Mouse (Mus musculus) adrenal gland, adult 2 months (tissue): ENCODE measurements around the gene Cox20. TPM values are rescaled to one million over a fixed set of nuclear protein-coding genes. Genes with fewer than 3 reads are reported as not detected.

ENCODE experiments used
- DNase-seq: peaks from one replicate; pipeline ENCODE4 v3.0.0; 2021
- microRNA-seq, 2 experiments: library from miRNA; unstranded; fragments of <30 nt; microRNA quantifications; one replicate each; pipeline ENCODE4 v1.2.0; 2021
- polyA plus RNA-seq: library from polyadenylated mRNA; depleted of rRNA; stranded (reverse); fragments of >200 nt; gene quantifications from 2 replicates; pipeline ENCODE4 v1.2.3, GENCODE M21; 2012; rRNA removed
- total RNA-seq, 2 experiments: library from RNA; stranded (reverse); gene quantifications; 2 replicates each; pipeline ENCODE4 v1.2.3; 2021

The Cox20 gene
- total and polyA plus RNA-seq, 3 experiments: 4.1 to 132 (median 95.5) TPM

DNA sequence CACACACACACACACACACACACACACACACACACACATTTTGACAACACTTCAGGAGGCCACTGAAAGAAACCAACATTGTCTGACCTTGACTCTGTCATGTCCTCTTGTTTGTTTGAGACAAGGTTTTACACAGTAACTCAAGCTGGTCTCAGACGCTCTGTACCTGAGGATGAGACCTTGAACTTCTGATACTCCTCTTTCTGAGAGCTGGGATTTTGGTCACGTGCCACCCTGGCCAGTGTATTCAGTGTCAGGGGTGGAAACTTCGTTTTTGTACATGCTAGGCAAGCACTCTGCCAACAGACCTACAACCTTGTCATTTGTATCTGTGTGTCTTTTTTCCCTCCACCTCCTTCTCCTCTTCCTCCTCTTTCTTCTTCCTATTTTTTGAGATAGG lies 35.6 kb downstream of the Cox20 start:
- peak; percentile 38 for DNase-seq

DNA sequence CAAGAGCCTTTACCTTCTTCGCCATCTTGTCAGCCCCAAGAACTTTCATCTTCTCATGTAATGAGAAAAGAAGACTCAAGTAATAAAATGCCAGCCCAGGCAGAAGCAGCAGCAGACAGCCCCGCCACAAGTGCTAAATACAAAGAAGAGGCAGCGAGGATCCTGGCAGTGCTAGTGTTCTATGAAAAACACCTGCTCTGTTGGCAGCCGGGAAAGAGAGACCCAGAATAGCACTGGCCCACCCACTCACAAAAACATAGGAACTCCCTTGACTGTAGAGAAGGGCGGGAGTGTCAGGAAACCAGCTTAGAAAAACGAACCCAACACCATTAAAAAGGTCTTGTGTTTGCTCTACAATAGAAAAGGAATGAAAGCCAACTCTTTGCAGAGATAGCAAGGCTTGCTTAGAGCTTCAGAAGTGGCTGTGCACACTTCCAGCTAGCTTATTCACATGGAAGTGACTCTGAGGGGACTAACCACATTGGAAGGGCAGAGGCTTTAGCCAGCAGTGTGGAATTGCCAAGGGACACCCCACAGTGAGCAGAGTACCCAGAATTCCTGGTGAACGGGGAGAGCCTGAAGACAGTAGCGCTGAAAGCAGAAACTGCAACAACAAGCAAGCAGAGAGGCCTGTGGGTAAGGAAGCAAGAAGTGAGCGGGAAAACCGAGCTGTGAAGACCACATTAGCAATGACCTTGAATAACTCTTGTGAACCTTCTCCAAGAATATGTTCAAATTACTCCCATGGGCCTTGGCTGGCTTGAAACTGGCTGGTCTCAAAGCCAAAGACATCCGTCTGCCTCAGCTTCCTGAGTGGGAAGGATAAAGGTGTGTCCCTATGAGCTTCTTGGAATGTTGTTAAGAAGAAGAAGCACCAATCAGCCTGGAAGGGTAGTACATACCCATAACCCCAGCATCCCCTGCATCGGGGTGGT lies 39.1 kb downstream of the Cox20 start:
- no peak for DNase-seq

DNA sequence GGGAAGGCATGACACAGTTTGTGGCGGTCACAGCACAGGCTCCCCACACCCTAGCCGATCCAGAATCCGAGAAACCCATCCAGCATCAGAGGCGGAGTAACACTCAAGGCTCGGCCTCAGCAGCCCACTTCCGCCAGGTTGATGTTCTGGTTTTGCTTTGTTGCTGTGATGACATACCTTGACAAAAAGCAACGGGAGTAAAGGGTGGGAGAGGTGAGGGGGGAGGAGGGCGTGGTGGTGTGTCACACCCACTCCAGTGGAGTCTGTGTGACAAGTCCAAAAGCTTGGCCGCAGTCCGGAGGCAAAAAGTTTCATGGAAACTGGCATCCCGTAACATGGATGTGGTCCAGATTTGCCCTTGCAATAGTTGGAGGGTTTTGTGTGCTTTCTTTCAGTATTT lies 41.3 kb downstream of the Cox20 start:
- DNase-seq: no peak

DNA sequence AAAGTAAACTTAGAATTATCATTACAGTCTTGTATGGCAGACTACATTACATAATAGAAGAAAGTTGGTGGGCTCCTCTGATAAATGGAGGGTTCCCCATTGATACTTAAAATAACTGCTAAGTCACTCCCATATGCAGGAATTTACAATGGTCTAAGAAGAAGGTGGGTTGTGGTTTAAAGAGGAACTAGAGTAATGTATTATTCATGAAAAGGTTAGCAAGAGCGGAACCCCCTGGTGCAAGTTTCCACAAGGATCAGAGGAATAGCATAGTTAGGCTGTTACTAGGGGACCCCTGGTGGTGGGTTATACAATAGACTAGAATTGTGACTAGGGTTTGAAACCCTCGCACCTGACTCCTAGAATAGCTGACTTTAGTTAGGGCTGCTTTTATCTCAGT lies 41.8 kb downstream of the Cox20 start:
- DNase-seq: no peak

DNA sequence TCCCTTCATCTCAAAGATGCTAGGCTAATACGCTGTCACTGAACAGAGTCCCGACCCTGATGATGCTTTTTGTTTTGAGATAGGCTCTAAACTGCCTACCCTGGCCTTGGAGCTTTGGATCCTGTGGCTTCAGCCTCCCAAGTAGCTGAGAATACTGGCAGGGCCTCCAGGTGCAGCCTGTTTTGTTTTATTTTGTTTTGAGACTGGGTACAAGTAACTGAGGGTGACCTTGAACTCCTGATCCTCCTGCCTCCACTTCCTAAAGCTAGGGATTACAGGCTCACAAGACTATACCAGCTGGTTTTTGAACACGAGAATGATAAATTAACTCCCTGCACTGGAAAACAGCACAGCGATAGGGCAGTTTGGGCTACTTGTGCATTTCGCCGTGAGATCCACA lies 46.2 kb downstream of the Cox20 start:
- no peak for DNase-seq

DNA sequence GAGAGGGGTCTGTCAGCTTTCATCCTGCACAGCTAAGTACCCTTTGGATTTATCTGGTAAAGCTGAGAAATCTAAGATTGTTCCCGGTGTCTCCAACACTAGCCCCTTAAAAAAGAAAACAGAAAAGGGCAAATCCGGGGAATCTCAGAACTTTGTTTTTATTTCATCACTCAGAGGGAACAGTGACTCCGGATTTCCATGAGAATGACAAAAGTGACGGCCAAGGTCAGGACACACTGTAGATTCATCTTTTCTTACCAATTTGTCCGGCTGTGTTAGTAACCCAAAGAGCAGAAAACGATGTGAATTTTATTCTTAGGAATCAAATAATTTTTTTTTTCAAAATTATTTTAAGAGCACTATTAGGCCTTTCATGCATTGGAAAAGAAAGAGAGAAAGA lies 49.2 kb downstream of the Cox20 start:
- peak; percentile 73 for DNase-seq

DNA sequence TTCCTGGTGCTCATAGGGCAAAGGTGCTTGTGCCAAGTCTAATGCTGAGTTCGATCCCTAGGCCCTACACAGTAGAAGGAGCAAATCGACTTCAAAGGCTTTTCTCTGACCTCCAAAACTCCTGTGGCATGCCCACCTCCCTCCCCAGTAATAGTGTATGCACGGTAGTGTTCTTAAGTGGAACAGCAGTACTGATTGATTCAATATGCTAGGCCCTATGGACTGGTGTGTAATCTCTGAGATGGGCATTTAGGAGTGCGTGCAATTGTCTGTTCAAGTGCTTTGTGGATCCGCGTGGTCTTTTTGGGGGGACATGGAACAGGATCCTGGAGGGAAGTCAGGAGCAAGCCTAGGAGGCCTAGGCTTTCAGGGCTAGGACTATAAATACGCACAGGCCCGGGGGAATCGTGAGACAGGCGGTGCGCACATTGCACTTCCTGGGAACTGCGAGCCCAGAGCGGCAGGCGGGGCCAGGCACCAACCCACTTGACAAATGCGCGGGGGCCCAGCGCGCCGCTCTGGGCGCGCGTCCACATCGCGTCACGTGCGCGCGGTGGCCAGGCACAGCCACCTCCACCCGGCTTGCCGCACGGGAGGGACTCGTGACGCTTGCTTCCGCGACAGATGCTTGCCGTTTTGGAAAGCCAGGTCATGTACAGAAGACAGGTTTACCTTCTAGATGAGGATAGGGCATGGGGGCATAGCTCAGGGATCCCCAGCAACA lies 49.8 kb downstream of the Cox20 start:
- peak; percentile 97 for DNase-seq

DNA sequence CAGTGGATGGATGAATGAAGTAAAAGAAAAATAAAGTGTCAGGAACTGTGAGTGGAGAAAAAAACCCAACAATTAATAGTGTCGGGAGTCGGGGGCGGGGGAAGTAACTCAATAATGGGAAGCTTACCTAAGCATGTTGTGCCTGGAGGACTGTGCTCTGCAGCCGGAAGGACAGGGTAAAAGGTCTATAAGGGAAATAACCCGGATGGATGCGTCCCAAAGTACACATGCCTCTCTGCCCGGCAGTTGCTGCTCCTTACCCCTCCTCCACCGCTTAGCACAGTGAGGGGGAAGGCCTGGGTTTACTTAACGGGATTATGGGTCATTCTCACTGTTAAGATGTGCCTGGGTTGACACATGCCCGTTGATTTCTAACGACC lies 50.3 kb downstream of the Cox20 start:
- DNase-seq: peak; percentile 69

Small RNA genes within 50 kb of the gene (microRNA-seq; reads per million reads assigned to microRNA genes)
- gene Gm27458: 0 reads per million in 2 experiments

Other genes starting within 250 kb of the Cox20 start
- 10 to 100 TPM; 18.9 to 26.1 TPM for gene Desi2, start 131.7 kb upstream of the Cox20 start, total RNA-seq
- 13.1 and 13.2 TPM in 2 replicates for gene Desi2, start 131.7 kb upstream of the Cox20 start, polyA plus RNA-seq
- 100 to 1,000 TPM; 319 to 336 TPM for gene Hnrnpu, start 18.7 kb downstream of the Cox20 start, total RNA-seq
- gene Hnrnpu, start 18.7 kb downstream of the Cox20 start, polyA plus RNA-seq: 27.4 and 28.2 TPM in 2 replicates
- 1 to 10 TPM; 2.6 to 2.9 TPM for gene Efcab2, start 87.0 kb downstream of the Cox20 start, total RNA-seq
- 0.07 and 0.08 TPM in 2 replicates for gene Efcab2, start 87.0 kb downstream of the Cox20 start, polyA plus RNA-seq
- gene Kif26b, start 210.0 kb downstream of the Cox20 start, total RNA-seq: 1 to 10 TPM; 1.6 to 1.9 TPM
- gene Kif26b, start 210.0 kb downstream of the Cox20 start, polyA plus RNA-seq: 0.18 and 0.35 TPM in 2 replicates